Mouse (Mus musculus) c-Kit-positive CD71-positive TER-119-negative erythroid progenitor cells, embryonic 14.5 days (primary cell): ENCODE measurements at regions not wholly inside any gene's neighbourhood (a gene's known extent, or its start where the extent isn't known, plus 50 kb on each side); places are given as distances from the start of the nearest gene placed in this dataset.

Experiments
- DNase-seq: peaks from one replicate; pipeline ENCODE4 v3.0.0-alpha.2; 2013; ENCODE audit warnings: low read depth

GRCm38 (mm10) chr5:64401737-64402136 is 245.6 kb downstream of the Tbc1d1 start:
- DNase-seq = no peak

DNA sequence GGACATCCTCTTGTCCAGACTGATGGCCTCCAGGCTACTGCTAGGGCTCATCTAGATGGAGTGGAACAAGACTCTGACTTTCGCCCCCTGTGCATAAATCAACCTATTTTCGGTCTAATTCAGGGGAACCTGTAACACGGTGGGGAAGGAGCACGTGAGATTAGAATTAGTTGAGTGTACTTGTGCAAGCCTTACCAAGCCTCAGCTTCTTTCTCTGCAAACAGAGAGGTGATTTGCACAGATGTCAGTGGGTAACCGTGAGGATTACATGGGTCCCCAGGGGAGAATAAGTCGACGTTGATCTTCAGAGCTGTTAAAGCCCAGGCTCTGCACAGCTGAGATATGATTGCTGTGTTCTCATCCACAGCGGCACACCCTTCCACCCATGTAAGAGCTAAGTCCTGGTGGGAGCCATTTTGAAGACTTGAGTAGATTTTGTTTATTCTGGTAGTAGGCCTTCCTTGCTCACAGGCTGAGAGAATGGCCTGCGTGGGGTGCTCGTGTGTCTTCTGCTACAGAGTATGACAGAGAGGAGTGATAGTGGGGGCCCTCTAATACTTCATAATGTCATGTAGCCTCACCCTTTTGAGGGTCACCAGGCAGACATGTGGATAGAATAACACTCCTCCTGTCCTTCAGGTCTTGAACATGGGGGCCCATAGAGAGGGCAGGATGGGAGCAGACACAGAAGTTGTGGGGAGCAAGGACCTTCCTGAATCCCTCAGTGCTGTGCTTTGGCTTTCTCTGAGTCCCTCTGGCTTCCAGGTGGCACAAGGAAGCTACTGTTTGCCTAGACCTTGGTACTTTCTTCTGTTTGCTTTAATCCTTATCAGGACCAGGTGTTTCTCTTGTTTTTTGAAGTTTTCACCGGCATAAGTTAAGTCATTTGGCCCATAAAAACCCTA is 247.2 kb downstream of the Tbc1d1 start:
- DNase-seq = no peak

- no peak for DNase-seq
These were observed 247.9 kb downstream of the Tbc1d1 start for GRCm38 (mm10) chr5:64403982-64404345.

GRCm38 (mm10) chr5:64404512-64404911 is 248.4 kb downstream of the Tbc1d1 start:
- DNase-seq = no peak

- peak; percentile 6 for DNase-seq
These were observed 252.8 kb downstream of the Tbc1d1 start for GRCm38 (mm10) chr5:64408938-64409337.

DNA sequence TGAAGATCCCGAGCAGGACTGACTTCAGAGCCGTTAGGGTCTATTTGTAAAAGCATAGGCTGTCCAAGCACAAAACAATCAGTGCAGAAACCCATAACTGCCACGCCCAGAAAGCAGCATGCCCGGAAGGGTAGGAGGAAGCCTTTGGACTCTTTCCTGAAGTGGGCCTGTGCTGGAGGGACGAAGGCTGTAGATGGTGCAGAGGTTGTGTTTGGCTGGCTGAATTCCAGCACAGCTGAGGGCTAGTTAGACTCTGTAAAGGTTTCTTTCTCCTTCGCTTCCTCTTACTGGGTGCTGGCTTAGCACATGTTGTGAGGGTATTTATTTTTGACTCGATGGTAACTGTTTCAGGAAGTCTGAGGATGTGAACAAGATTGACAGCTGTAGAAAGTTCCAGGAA is 254.5 kb downstream of the Tbc1d1 start:
- no peak for DNase-seq

DNA sequence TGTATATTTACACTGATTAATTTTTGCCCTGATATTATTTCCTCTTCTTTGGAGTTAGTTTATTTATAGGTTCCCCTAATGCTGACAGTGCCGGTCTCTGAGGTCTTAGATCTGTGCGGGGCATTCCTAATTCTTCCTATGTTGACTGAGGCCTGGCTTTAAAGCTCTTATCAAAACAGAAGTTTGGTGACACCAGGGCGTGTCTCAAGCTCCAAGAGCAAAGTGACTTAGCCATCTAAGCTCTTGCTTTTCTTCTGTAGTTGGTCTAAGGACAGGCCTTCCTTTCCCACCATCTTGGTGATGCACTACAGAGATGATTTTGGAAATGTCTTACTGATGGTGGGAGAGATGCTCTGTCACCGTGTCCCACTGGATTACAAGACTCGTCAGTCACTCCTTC is 258.4 kb downstream of the Tbc1d1 start:
- no peak for DNase-seq

GRCm38 (mm10) chr5:64419395-64419794 is 263.3 kb downstream of the Tbc1d1 start:
- no peak for DNase-seq

DNA sequence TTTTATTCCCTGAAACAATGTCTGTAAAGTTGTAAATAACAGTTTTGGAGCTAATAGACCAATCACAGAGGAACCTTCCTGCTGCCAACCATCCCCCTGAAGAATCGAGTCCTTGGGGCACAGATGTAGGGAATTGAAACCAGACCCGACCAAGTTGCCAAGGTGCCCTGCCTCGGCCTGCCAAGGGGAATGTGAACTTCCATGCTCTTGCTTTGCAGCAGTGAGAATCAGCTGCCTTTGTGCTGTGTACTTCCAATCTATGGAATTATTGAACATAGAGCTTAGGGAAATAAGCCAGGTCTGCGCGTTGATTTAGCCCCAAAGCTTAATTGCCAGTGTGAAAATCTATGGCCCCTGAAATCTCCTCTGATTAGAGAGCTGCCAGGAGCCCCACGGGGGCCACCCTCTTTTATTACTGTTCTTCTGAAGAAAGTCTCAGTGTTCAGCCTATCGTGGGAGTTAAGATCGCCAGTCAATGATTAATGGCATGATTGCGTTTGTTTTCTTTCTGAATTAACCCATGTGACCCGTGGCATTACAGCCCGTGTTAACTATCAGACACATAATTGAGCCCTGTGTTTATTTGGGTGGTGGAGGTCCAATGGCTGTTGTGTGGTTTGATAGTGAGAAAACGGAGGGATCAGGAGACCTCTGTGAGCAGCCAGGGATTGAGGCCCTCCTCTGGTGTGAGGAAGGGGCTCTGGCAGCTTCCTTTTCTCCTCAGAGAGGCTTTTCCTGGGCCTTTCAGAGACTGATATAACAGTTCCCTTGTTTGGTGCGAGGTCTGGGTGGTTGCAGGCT is 266.9 kb downstream of the Tbc1d1 start:
- no peak for DNase-seq

DNA sequence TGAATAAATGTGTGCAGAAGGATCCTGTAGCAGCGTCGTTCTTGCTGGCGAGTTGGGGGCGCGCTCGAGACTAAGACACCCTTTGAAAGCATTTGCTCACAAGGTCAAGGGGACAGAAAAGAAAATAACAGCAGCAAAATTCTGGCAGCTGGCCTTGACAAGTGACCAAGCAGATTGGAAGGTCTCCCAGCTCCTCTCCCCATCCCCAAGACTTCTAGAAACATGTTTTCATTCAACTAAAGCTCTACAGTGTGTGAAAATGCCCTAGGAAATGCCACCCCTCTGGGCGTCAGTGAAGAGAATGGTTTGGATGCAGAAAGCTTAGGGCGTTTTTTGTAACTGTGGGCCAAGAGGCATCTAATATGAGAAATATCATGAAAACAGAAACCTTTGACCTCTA is 272.7 kb downstream of the Tbc1d1 start:
- no peak for DNase-seq

DNA sequence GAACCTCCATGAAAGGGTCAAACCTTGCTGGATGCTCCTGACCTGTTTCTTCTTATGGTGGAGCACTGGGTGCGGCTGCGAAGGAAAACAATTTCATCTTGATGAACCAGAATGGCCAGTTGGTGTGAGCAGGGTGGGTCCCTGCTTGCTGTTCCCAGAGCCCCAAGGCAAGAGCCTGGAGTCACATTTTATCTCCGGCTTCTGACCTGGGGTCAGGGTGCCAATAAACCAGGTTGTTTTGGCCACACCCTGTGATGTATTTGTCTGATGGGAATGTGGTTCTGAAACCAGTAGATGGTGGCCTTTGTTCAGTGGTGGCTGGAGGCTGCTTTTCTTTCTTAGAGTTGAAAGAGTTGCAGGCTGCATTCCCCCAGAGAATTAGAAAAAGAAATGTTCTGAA is 274.4 kb downstream of the Tbc1d1 start:
- DNase-seq = no peak

GRCm38 (mm10) chr5:64431624-64432023 is 275.5 kb downstream of the Tbc1d1 start:
- DNase-seq = no peak

DNA sequence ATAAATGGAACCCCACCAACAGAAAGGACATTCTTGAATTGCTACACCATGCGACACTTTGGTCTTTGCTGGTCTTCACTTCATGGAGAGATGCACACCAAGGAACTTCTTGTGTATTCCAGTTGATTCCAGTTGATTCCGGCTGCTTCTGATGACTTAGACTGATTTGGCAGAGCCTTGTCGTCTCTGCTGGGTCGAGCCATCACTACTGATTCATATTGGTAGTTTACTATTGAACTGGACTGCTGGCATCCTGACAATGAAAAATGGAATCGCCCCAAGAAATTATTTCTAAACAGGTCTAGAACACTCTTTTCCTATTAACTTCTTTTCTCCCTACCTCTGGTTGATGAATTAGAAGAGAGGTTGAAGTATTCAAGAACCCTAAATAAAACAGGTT is 277.7 kb downstream of the Tbc1d1 start:
- no peak for DNase-seq

DNA sequence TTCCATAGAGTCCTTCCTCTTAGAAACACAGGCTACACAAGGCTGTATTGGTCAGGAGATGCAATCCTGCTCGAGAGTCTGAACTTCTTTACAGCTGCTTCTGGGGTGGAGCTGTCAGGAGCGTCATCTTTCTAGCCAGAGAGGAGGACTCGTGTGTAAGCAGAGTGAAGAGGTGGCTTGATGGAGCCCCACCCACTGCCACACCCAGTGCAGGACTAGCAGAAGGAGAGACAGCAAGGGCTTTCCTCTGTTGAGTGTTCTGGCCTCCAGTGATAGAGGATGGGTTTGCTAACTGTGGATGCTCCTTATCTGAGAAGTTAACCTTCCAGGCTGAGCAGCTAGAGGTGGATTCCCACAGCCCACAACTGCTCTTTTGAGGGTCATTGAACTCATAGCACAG is 279.4 kb downstream of the Tbc1d1 start:
- peak; percentile 76 for DNase-seq

DNA sequence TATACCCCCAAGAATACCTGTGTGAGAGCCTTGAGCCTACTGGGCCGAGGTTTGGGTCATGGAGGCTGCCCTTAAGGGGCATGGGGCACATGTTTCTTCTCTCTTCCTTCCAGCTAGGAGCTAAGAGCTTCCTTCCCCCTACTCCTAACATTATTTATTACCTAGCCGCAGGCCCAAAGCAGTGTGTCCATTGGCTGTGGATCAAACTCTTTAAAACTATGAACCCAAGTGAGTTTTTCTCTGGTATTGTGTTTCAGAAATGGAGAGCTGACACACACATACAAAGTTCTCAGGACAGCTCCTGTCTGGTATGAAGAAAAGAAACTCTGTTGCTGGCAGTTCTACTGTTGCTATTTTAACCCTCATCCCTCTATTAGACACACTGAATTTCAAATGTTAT is 279.9 kb downstream of the Tbc1d1 start:
- DNase-seq = no peak

- no peak for DNase-seq
These were observed 281.6 kb downstream of the Tbc1d1 start for GRCm38 (mm10) chr5:64437720-64438119.

DNA sequence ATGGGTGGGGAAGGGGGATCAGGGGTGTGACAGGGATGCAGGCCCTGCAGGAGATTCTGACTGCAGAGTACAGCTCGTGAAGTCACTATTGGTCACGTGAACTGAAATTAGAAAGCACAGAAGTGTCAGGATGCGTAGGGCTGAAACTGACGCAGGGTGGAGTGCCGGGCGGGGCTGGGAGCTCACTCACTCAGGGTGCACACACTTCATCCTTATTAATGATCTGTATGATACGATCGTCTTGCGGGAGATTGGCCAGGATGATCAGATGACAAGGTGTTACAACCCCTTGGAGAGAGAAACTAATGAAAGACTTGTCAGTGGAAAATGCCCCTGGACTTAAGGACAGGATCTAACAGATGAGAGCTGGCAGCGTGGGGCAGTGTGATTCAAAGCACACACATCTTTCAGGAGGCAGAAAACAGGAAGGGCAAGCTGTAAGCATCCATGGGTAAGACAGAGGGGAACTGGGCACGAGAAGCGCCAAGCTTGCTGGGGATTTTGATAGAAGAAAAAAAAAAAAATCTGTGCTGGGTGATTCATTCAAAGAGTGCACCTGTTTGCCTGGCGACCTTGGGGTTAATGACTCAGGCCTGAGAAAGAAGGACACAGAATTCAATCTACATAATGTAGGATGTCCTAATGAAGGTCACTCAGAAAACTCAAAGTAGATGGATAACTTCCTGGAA is 282.5 kb downstream of the Tbc1d1 start:
- DNase-seq = no peak

DNA sequence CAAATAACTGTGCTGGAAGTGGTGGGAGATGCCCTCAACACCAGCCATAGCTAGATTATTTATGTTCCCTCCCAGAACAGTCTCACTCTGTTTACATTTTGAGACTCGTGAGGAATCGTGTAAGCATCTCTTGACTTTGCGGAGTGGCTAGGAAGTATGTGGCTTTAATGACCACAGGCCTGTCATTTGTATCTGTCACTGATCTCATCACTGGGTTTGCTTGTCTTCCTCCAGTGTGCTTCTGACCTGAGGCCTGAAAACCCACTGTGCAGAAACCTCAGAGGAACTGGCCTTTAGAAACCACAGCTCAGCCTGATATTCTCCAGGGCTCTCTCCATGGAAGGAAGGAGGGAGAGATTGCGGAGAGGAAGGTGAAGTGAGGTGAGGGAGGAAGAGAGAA is 291.7 kb downstream of the Tbc1d1 start:
- DNase-seq = no peak

DNA sequence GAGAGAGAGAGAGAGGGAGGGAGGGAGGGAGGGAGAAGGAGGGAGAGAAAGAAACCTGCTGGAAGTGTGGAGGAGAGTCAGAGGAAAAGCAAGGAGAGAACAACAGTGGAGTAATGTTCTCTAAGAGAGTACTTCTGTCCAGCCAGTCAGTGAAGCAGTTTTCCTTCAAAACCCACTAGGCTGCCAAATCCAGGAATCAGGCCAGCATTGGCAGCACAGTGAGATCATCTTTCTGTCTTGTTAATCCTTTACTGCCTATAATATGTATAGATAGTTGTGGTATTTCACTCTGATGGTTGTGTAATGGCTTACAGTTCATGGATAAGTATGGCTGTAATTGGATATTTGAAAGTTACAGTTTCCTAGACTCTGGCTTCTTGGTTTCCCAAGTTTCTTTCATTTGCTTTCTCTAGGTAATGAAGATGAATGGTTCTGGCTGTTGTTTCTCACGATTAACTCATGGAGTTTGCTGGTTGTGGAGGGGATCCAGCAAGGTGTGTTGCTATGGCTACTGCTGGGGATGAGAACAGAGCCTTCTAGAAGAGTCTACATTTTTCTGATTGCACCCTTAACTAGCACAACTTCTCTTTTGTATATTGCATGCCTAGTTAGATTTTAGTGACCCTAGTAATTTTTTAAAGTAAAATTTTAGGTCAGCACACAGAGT is 296.7 kb downstream of the Tbc1d1 start:
- no peak for DNase-seq

DNA sequence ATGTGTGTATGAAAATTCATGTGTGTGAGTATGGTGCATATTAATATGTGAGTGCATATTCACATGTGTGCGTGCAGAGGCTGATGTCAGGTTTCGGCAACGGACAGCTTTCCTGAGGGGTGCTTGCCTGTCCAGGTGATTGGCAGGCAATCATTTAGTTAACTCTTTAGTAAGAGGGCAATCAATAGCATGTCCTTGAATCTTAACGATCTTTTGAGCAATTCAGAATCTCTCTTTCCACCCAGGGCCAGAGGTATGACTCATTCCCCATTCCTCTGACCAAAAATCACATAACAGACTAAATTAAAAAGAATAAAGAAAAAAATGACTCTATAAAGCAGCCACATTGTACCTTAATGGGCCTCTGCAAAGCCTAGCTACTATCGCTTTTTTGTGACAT is 303.7 kb downstream of the Tbc1d1 start:
- DNase-seq = no peak

DNA sequence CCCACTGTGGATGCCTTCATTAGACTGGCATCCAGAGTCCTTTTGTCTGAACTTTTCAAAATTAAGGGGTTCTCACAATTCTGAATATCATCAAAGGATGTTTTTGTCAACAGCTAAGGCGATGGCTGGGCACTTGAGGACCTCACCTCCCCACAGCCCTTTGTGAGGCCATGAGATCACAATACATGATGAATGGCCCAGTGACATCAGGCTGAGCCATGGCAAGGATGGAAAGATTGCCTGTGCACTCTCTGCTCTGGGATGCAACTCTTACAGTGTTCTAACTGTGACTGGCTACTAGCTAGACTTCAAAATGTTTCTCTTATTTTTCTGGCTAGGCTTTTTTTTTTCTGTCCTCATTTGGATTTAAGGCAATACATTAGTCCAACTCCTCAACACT is 304.8 kb downstream of the Tbc1d1 start:
- no peak for DNase-seq

DNA sequence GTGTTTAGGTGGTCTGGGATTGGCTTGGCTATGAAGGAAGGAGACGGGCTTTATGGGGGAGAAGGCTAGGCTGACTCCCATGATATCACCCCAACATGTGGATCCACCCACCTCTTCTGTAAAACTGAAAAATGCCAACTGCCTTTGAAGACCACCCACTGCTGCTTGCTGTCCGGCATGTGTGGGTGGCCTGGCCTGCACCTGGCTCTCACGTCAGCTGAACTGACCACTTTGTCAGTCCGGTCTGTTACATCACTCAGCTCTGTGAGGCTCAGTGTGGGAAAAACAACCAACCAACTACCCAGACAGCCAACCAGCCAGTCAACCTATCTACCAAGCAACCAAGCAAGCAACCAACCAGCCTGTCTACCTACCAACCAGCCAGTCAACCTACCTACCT is 305.5 kb downstream of the Tbc1d1 start:
- DNase-seq = no peak
